Mouse (Mus musculus) urinary bladder, postnatal 10 days (tissue): ENCODE data around the gene Ppbp.
"Not testable (repeated sequence)": the region's sequence is repeated elsewhere in the genome, so short reads cannot be mapped to it uniquely, and the experiment has no call there.

ENCODE experiments used
- DNase-seq: peaks from one replicate; pipeline ENCODE4 v3.0.0; 2022; ENCODE audit warnings: low spot score

Gene Ppbp

GRCm38 (mm10) chr5:90788114-90788513 lies 19.8 kb downstream of the Ppbp start:
- no peak for DNase-seq

DNA sequence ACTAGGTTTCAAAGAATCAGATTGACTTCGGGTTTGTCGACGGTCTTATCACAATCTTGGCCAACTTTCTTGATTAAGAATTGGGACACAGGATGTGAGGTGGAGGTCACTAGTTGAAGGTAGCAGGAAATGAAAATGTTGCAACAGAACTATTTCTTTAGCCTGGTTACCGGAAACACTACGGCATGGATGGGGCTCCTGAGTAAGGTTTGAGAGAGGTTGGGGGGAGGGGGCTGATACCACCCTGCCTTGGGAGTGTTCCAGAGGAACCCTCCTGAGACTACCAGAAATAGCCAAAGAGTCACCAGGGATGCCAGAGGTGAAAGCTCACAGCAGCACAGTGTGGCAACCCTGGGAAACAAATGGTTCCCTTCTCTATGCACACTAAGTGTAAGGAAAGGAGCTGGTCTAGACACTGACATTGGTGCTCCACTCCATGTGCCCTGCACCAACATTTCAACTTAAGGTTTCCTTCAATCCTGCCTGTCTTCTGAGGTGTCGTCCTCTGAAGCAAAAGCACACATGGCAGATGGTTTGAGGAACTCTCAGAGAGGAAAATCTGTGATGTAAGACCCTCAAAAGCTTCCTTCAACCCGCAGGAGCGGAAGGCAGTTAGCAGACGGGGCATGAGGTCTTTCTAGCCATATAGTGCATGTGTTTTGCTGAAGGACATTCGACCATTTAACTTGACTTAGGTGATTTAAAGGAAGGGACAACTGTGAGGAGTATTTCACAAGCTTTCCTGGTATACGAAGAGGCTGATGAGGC lies 21.2 kb downstream of the Ppbp start:
- no peak for DNase-seq

GRCm38 (mm10) chr5:90790074-90790502 lies 21.8 kb downstream of the Ppbp start:
- DNase-seq, result no peak

DNA sequence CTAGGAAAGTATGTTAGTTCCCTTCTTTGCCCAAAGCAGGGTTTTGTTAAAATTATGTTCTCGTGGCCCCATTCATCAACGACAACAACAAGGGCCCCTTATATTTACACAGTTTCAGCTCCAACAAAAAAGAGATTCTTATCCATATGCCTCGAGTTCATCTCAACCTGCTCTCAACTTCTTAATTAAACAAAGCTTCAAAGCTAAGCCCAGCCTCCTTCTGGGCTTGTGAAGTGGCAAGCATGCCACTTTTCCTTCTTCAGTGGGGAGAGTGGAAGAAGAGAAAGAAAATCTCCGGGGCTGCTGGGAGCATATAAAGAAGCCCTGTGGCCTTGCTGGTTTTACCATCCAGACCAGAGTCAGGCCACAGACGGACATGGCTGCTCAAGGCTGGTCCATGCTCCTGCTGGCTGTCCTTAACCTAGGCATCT lies 25.9 kb downstream of the Ppbp start, which contains the start of gene Cxcl15:
TSS of gene Cxcl15 (plus strand) at position 340 of the 431 bp plus-strand sequence.
- no peak for DNase-seq

DNA sequence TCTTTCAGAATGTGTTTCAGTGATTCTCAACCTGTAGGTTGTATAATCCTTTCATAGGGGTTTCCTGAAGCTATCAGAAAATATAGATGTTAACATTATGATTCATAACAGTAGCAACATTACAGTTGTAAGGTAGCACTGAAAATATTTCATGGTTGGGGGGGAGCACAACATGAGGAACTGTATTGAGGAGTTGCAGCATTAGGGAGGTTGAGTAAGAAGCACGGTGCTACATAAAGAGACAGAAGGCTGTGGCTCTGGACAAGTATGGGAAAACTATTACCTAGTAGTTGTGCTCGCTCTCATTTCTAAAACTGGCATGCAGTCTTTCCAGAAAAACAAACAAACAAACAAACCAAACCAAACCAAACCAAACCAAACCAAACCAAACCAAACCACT lies 27.1 kb downstream of the Ppbp start:
- DNase-seq, result not testable (repeated sequence)

- DNase-seq, result no peak
These were observed 36.3 kb downstream of the Ppbp start for GRCm38 (mm10) chr5:90804574-90804973.

DNA sequence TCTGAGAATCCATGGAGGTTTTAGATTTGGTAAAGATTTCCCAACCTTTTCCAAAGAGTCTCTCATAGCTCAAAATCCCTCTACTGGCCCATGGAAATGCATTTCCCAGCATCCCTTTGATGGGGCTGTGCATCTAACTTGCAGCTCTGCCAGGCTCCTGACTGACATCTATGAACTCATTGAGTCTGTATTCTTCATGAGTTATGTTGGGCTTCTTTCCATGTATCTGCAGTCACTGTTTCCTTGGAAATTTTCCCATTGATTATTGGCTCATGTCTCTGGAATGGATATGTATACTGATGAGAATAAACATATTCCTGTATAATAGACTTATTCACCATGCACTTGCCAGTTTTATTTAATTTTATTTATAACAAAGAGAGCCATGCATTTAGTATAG lies 37.7 kb downstream of the Ppbp start:
- DNase-seq, result no peak

- no peak for DNase-seq
These were observed 39.0 kb downstream of the Ppbp start for GRCm38 (mm10) chr5:90807176-90807950.
